Mouse (Mus musculus): ENCODE measurements at regions not wholly inside any gene's neighbourhood (a gene's known extent, or its start where the extent isn't known, plus 50 kb on each side); places are given as distances from the start of the nearest gene placed in this dataset.

DNA sequence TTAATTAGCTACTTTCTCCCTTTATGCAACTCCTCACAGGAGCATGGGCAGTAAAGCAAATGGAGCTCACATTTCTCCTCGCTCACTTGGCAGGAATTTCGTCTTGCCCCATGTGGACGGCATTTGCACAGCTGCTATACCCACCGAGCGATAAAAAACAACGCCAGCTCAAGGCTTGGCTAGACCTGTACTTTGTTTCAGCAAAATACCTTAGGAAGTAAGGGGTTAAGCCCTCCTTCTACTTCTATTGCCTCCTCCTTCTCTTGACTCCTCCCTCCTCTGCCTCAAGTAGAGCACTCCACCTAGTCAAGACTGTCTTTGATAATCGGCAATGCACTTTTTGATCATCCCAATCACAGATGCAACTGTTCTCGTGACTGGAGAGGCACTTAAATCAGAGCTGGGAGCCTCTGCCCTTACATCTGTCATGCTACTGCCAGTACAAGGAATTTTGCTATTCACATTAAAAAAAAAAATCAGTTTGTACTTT lies 168.4 kb downstream of the Enc1 start:
- Histone ChIP-seq H3K27me3 (ENCODE audit: control insufficient read depth, insufficient read depth, insufficient read length) (no peaks in the 10 kb centered on the region), H3K36me3 (ENCODE audit: control insufficient read depth, insufficient read depth) (no peaks in the 10 kb centered on the region), H3K79me2 (ENCODE audit: control insufficient read depth, insufficient read depth) (no peaks in the 10 kb centered on the region), H3K79me3 (ENCODE audit: low read depth) (no peaks in the 10 kb centered on the region), H3ac (ENCODE audit: control insufficient read depth, insufficient read length, low read depth) (no peak overlapping the region), H3K4me3 (ENCODE audit: insufficient read depth, poor library complexity, severe bottlenecking) (no peak overlapping the region)
- TF ChIP-seq FOSL1 (IDR thresholded peaks at IDR 0.05; ENCODE audit: insufficient read depth, low read length, poor library complexity, severe bottlenecking): no peak
- TF ChIP-seq USF1 (IDR thresholded peaks at IDR 0.05; ENCODE audit: low read depth): no peak
- no peak for TF ChIP-seq CTCF (IDR thresholded peaks at IDR 0.05; ENCODE audit: control insufficient read depth, insufficient read depth, insufficient read length)
- no peak for TF ChIP-seq MYOD1 (IDR thresholded peaks at IDR 0.05; ENCODE audit: control insufficient read depth, insufficient read length, low read depth)
- no peak for TF ChIP-seq MAX (IDR thresholded peaks at IDR 0.05)
- no peak for TF ChIP-seq CEBPB (IDR thresholded peaks at IDR 0.05; ENCODE audit: low read depth)
- TF ChIP-seq MYOG (IDR thresholded peaks at IDR 0.05; ENCODE audit: control insufficient read depth, extremely low read depth, insufficient read length): no peak

DNA sequence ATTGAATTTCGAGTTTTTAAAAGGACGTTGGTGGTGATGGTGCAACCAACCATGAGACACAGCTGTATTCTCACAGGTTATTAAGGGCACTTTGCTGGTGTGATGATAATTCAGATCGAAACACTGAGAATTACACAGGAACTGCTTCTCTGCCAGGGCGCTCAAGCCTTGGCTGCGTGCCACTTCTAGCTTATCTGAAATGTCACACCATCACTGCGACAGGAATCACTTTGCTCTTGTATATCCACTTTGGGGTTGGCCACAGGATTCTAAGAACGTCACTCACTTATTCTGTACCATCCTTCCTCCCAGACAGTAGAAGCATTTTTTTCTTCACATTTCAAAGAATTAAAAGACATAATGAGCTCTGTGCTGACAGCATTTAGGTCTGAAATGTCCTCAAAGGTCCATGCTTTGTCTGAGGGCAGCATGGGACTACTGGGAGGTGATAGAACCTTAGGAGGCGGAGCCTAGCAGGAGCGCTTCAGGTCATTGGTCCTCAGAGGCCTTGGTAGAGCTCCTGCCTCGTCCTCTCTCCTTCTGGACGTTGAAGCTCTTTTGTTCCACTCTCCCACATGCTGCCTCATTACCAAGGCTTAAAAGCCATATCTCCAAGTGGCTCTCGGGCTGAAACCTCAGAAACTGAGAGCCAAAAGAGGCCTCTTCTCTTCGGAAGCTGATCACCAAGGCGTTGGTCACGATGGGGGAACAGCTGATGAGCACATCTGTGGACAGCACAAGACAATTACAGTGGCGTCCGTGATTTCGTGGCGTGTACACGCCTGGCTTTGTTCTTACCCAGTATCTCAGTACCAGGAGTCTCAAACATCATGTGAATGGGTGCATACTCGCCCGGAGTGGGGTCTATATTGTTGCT lies 167.7 kb downstream of the Enc1 start:
- TF ChIP-seq MYOD1 (IDR thresholded peaks at IDR 0.05; ENCODE audit: control insufficient read depth, insufficient read length, low read depth) (no peak), CEBPB (IDR thresholded peaks at IDR 0.05; ENCODE audit: low read depth) (no peak), MAX (IDR thresholded peaks at IDR 0.05) (no peak), USF1 (IDR thresholded peaks at IDR 0.05; ENCODE audit: low read depth) (no peak), CTCF (IDR thresholded peaks at IDR 0.05; ENCODE audit: control insufficient read depth, insufficient read depth, insufficient read length) (no peak), FOSL1 (IDR thresholded peaks at IDR 0.05; ENCODE audit: insufficient read depth, low read length, poor library complexity, severe bottlenecking) (no peak), MYOG (IDR thresholded peaks at IDR 0.05; ENCODE audit: control insufficient read depth, extremely low read depth, insufficient read length) (no peak)
- Histone ChIP-seq H3K4me3 (ENCODE audit: insufficient read depth, poor library complexity, severe bottlenecking) (no peak overlapping the region), H3K79me3 (ENCODE audit: low read depth) (no peaks in the 10 kb centered on the region), H3K79me2 (ENCODE audit: control insufficient read depth, insufficient read depth) (no peaks in the 10 kb centered on the region), H3ac (ENCODE audit: control insufficient read depth, insufficient read length, low read depth) (no peak overlapping the region), H3K36me3 (ENCODE audit: control insufficient read depth, insufficient read depth) (no peaks in the 10 kb centered on the region), H3K27me3 (ENCODE audit: control insufficient read depth, insufficient read depth, insufficient read length) (no peaks in the 10 kb centered on the region)

DNA sequence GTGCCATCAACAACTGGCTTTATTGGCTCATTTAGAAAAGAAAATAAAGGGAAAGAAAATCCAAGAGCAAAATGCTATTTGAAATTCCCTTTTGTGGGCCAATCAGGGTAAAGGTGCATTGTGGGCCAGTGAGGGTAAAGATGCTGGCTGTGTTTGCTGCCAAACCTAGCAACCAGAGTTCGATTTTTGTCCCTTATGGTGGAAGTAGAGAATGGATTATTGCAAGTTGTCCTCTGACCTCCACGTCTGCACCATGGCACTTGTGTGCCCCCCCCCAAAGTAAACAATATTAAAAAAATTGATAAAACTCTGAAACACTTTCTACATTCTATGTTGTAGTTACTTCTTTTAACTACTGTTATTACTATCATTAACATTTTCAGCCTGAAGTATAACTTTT lies 166.9 kb downstream of the Enc1 start:
- H3ac ChIP-seq (ENCODE audit: control insufficient read depth, insufficient read length, low read depth): no peak overlapping the region

DNA sequence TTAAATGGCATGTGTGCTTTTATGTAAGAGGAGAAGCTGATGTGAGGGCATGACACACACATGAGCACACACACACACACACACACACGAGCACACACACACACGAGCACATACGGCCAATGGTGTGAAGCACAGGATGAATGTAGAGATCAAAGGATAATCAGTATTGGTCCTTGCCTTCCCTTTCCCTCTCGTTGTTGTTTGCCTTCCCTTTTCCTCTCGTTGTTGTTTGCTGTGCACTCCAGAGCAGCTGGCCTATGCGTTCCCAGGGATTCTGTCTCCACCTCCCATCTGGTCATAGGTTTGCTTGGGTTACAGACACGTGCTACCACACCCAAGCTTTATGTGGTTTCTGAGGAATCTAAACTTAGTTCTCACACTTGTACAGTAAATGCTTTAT lies 165.8 kb downstream of the Enc1 start:
- Histone ChIP-seq H3K79me3 (ENCODE audit: low read depth) (no peaks in the 10 kb centered on the region), H3K27me3 (ENCODE audit: control insufficient read depth, insufficient read depth, insufficient read length) (no peaks in the 10 kb centered on the region), H3ac (ENCODE audit: control insufficient read depth, insufficient read length, low read depth) (no peak overlapping the region), H3K4me3 (ENCODE audit: insufficient read depth, poor library complexity, severe bottlenecking) (no peak overlapping the region), H3K36me3 (ENCODE audit: control insufficient read depth, insufficient read depth) (no peaks in the 10 kb centered on the region), H3K79me2 (ENCODE audit: control insufficient read depth, insufficient read depth) (no peaks in the 10 kb centered on the region)
- TF ChIP-seq MAX (IDR thresholded peaks at IDR 0.05) (no peak), CTCF (IDR thresholded peaks at IDR 0.05; ENCODE audit: control insufficient read depth, insufficient read depth, insufficient read length) (no peak), MYOG (IDR thresholded peaks at IDR 0.05; ENCODE audit: control insufficient read depth, extremely low read depth, insufficient read length) (no peak), USF1 (IDR thresholded peaks at IDR 0.05; ENCODE audit: low read depth) (peak; percentile 25), MYOD1 (IDR thresholded peaks at IDR 0.05; ENCODE audit: control insufficient read depth, insufficient read length, low read depth) (no peak)

More for the DNA sequence above, 166.9 kb downstream of the Enc1 start:
- TF ChIP-seq USF1 (IDR thresholded peaks at IDR 0.05; ENCODE audit: low read depth) (no peak), FOSL1 (IDR thresholded peaks at IDR 0.05; ENCODE audit: insufficient read depth, low read length, poor library complexity, severe bottlenecking) (no peak), MAX (IDR thresholded peaks at IDR 0.05) (no peak)
- Histone ChIP-seq H3K4me3 (ENCODE audit: insufficient read depth, poor library complexity, severe bottlenecking) (no peak overlapping the region), H3K27me3 (ENCODE audit: control insufficient read depth, insufficient read depth, insufficient read length) (no peaks in the 10 kb centered on the region), H3K79me3 (ENCODE audit: low read depth) (no peaks in the 10 kb centered on the region), H3K36me3 (ENCODE audit: control insufficient read depth, insufficient read depth) (no peaks in the 10 kb centered on the region), H3K79me2 (ENCODE audit: control insufficient read depth, insufficient read depth) (no peaks in the 10 kb centered on the region)

DNA sequence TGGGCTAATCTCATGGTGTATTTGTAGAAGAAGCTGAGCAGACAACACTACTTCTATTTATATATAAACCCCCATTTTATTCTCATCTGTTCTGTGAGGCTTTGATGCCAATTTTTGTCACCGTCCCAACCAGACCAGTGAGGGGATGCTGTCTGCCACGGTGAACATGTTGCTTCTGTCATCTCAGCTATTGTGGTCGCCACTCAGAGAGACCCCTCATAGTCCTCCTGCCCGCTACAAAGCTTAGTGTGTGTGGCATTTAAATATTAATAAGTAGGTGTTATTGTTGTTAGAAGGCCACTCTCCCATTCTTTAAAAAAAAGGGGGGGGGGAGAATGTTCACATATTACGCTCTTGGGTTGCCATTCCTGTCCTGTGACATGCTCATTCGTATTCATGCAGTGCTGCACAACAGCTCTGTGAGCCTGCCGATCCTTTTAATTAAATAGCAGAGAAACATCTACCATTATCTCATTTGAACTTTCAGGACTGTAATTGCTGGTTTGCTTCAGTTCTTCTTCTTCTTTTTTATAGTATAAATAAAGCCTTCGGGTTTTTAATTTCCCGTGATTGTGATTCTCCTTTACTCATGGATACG lies 161.4 kb downstream of the Enc1 start:
- Histone ChIP-seq H3K79me2 (ENCODE audit: control insufficient read depth, insufficient read depth) (no peaks in the 10 kb centered on the region), H3K27me3 (ENCODE audit: control insufficient read depth, insufficient read depth, insufficient read length) (no peaks in the 10 kb centered on the region), H3K36me3 (ENCODE audit: control insufficient read depth, insufficient read depth) (no peaks in the 10 kb centered on the region), H3K79me3 (ENCODE audit: low read depth) (no peaks in the 10 kb centered on the region), H3K4me3 (ENCODE audit: insufficient read depth, poor library complexity, severe bottlenecking) (no peak overlapping the region), H3ac (ENCODE audit: control insufficient read depth, insufficient read length, low read depth) (no peak overlapping the region)
- TF ChIP-seq MYOG (IDR thresholded peaks at IDR 0.05; ENCODE audit: control insufficient read depth, extremely low read depth, insufficient read length) (no peak), FOSL1 (IDR thresholded peaks at IDR 0.05; ENCODE audit: insufficient read depth, low read length, poor library complexity, severe bottlenecking) (no peak), MAX (IDR thresholded peaks at IDR 0.05) (no peak), CTCF (IDR thresholded peaks at IDR 0.05; ENCODE audit: control insufficient read depth, insufficient read depth, insufficient read length) (no peak), CEBPB (IDR thresholded peaks at IDR 0.05; ENCODE audit: low read depth) (no peak), USF1 (IDR thresholded peaks at IDR 0.05; ENCODE audit: low read depth) (no peak), MYOD1 (IDR thresholded peaks at IDR 0.05; ENCODE audit: control insufficient read depth, insufficient read length, low read depth) (no peak)

All from C2C12 (cell line).